Mouse (Mus musculus) right cerebral cortex, postnatal 36 days (tissue): ENCODE measurements around the gene Trim80.
"Not testable (repeated sequence)": the region's sequence is repeated elsewhere in the genome, so short reads cannot be mapped to it uniquely, and the experiment has no call there.

Source experiments
- DNase-seq, 2 experiments: peaks; one replicate each; pipeline ENCODE4 v3.0.0; 2022; ENCODE audit warnings: low spot score in 2 of 2, mixed read lengths in 1 of 2

Gene Trim80

GRCm38 (mm10) chr11:115461846-115462242 is 21.5 kb downstream of the Trim80 start:
- DNase-seq: no peak

GRCm38 (mm10) chr11:115462243-115462891 is 22.0 kb downstream of the Trim80 start, which contains the start of gene Slc16a5:
Slc16a5 (plus strand) TSS chr11:115462474.
- no peak for DNase-seq

- DNase-seq: no peak
Measured at GRCm38 (mm10) chr11:115463397-115463796, 23.1 kb downstream of the Trim80 start.

- DNase-seq: no peak
Measured at GRCm38 (mm10) chr11:115464851-115465250, 24.5 kb downstream of the Trim80 start.

GRCm38 (mm10) chr11:115467217-115467618 is 26.9 kb downstream of the Trim80 start:
- no peak for DNase-seq

GRCm38 (mm10) chr11:115472183-115472582 is 31.8 kb downstream of the Trim80 start:
- DNase-seq: no peak

GRCm38 (mm10) chr11:115473626-115474275 is 33.4 kb downstream of the Trim80 start:
- peak; percentile 95 to 96 for DNase-seq

GRCm38 (mm10) chr11:115475025-115475757 is 34.8 kb downstream of the Trim80 start, which contains the start of gene Armc7:
Armc7 (plus strand) TSS chr11:115475667.
- DNase-seq: peak; percentile 88 to 92

GRCm38 (mm10) chr11:115475758-115476237 is 35.5 kb downstream of the Trim80 start:
- DNase-seq: no peak

GRCm38 (mm10) chr11:115476630-115477029 is 36.3 kb downstream of the Trim80 start:
- DNase-seq: not testable (repeated sequence)

- not testable (repeated sequence) for DNase-seq
Measured at GRCm38 (mm10) chr11:115477388-115477787, 37.0 kb downstream of the Trim80 start.

GRCm38 (mm10) chr11:115478296-115478938 is 38.1 kb downstream of the Trim80 start:
- DNase-seq: no peak

- peak; percentile 57 to 79 for DNase-seq
Measured at GRCm38 (mm10) chr11:115481553-115482259, 41.4 kb downstream of the Trim80 start.

- DNase-seq: no peak
Measured at GRCm38 (mm10) chr11:115483278-115483677, 42.9 kb downstream of the Trim80 start.

- DNase-seq: peak; percentile 57 to 60
Measured at GRCm38 (mm10) chr11:115483726-115484125, 43.4 kb downstream of the Trim80 start.

- no peak for DNase-seq
Measured at GRCm38 (mm10) chr11:115485155-115485554, 44.8 kb downstream of the Trim80 start.

GRCm38 (mm10) chr11:115488551-115489104 is 48.3 kb downstream of the Trim80 start:
- no peak for DNase-seq

GRCm38 (mm10) chr11:115490441-115491355 is 50.4 kb downstream of the Trim80 start:
- DNase-seq: no peak

- DNase-seq: peak; percentile 79 to 84
Measured at GRCm38 (mm10) chr11:115491356-115492083, 51.2 kb downstream of the Trim80 start, which contains the start of gene Nt5c. Nt5c (minus strand) TSS chr11:115491862.
